Mouse (Mus musculus) bone marrow macrophage, adult 2 months (primary cell): ENCODE measurements around the gene Xpnpep3.

Source experiments
- CTCF ChIP-seq: IDR thresholded peaks from 2 replicates; pipeline ENCODE4 v1.5.1; 2012; ENCODE audit warnings: low read depth, mild to moderate bottlenecking, low read length, moderate library complexity
- POLR2A ChIP-seq: IDR thresholded peaks from 2 replicates; pipeline ENCODE4 v1.6.1; 2012; ENCODE audit warnings: mild to moderate bottlenecking, low read depth, low read length, borderline replicate concordance

DNA sequence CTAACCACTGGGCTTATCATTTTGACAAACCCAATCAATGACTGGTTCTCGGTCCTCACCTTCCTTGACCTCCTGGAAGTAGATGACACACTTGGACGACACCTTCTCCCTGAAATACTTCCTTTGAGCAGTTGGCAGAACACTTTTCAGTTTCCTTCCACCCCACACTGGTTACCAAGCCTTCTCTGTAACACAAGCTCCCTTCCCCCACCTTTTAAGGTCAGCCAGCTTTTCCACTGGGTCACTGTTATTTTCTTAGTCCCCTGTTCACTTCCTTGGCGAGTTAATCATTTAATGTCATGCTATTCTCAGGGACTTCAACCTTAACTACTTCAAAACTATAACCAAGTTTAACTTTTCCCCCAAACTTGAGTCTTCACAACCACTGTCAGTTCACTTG lies 41.0 kb upstream of the Xpnpep3 start:
- TF ChIP-seq CTCF (no peak), POLR2A (no peak)
